Mouse (Mus musculus) urinary bladder, postnatal 10 days (tissue): ENCODE measurements around the gene Dgki.

ENCODE experiments used
- DNase-seq: peaks from one replicate; pipeline ENCODE4 v3.0.0; 2022; ENCODE audit warnings: low spot score

The Dgki gene

GRCm38 (mm10) chr6:37299562-37300390 is at the start of gene Dgki:
Gene Dgki (minus strand): TSS chr6:37300184.
- DNase-seq = no peak

- DNase-seq = no peak
Observed at GRCm38 (mm10) chr6:37347606-37348005, 47.6 kb upstream of the Dgki start.

DNA sequence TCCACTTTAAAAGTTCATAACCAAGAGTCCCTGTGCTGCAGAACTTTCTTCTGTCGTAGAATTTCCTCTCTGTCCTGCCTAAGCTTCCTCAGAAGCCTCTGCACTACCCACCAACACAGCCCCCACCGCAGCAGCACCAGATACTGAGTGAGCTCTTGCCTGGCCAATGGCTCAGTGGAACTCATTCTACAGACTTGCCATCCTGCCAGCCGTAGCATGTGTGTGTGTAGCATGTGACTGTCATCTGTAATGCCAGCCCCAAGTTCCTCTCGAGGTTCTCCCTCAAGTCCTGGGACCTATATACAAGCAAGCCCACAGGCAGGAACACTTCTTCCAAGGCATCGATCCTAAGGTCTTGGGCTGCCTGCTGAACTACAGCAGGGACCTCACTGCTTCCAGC is 38.1 kb upstream of the Dgki start:
- no peak for DNase-seq

- DNase-seq = no peak
Observed at GRCm38 (mm10) chr6:37336831-37337260, 36.9 kb upstream of the Dgki start.

DNA sequence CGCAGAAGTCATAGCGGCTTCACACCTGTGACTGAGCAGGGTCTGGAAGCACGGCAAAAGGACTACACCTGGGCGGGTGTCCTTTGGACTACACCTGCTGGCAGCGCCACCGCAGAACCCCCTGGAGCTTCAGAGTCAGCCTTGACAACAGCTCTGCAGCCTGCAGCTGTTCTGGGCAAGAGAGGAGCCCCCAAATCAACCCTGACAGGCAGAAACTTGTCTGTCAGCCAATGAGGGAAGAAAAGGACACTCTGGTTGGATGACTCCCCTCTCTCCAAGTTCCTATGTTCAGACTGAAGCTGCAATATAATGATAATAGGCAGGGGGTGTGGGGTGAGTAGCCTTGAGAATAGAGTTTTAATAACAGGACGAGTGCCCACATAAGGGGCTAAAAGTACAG is 36.4 kb upstream of the Dgki start:
- no peak for DNase-seq

- DNase-seq = no peak
Observed at GRCm38 (mm10) chr6:37332846-37333245, 32.9 kb upstream of the Dgki start.

- DNase-seq = no peak
Observed at GRCm38 (mm10) chr6:37329901-37330864, 30.2 kb upstream of the Dgki start.

- DNase-seq = no peak
Observed at GRCm38 (mm10) chr6:37329376-37329775, 29.4 kb upstream of the Dgki start.

DNA sequence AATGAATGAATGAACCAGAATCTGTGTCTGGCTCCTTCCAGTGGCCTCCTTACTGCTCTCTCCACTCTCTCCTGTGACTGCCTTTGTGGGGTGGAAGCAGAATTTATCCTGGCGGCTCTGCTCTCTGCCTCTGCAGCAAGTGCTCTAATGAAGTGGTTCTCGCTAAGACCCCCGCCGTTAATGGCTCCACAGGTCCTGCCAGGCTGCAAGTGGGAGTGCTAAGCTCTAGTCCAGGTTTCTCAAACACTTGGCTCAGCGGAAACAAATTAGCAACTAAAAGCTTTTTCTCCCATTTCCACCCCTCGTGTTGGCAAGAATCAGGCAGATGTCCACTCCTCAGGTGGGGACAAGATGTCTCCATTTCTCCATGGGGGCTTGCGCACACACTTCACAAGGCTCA is 28.7 kb upstream of the Dgki start:
- DNase-seq = no peak

DNA sequence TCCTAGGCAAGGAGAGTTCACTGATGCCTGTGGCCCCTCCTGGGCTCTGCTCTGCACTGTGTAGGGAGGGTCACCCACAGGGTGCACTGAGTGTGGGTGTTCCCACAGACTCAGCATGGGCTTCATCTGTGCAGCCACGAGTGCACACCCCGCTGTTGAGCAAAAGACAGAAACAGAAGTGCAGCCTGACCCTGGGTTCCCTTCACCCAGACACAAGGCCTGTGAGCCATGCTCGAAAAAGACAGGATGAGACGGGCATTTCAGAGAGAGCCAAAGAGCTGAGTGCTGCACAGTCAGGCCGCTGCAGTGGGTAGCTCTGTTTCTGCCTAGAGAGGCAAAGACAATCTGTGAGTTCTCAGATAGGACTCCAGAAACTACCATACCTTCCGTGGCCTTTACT is 27.5 kb upstream of the Dgki start:
- no peak for DNase-seq

DNA sequence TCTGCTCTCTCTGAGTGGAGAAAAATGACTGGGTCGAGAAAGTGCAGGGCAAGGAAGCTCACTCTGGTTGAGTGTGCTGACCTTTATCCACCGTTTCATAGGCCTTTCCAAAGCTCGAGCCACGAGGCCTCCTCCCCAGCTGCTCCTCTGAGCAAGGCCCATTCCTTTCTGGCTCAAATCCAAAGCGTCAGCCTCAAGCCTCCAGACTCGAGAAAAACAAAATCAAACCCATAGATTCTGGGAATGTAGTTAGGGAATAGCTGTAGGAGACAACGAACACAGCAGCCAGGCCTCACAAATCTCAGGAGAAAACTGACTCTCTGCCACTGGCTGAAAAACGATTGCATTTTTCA is 26.6 kb upstream of the Dgki start:
- no peak for DNase-seq

DNA sequence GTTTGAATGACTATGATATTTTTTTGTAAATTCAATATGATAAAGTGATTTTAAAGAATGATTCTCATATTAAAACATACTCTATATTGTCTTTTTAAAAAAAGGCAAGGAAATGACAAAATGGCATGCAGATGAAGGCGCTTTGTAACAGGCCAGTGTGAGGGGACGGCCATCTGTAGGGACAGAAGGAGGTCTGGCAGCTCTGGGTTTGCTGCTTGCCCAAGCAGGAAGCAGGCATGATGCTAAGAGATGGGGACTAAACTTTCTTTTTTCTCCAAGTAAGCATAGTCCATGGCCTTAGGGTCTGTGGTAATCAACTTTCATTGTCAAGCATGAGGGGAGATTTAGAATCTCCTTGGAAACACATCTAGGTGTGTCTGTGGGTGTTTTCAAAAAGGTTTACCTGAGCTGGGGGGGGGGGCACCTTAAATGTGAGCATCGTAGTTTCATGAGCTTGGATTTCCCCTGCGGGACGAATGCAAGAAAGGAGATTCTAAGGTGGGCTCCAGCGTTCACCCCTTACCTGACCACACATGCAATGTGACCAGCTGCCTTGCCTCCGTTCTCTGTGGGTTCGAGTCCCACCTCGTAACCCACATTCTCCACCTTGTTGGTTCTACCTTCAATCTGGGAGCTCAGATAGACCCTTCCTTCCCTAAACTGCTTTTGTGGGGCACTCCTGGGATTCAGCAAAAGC is 26.1 kb upstream of the Dgki start:
- DNase-seq = no peak

GRCm38 (mm10) chr6:37325076-37325475 is 25.1 kb upstream of the Dgki start:
- no peak for DNase-seq

DNA sequence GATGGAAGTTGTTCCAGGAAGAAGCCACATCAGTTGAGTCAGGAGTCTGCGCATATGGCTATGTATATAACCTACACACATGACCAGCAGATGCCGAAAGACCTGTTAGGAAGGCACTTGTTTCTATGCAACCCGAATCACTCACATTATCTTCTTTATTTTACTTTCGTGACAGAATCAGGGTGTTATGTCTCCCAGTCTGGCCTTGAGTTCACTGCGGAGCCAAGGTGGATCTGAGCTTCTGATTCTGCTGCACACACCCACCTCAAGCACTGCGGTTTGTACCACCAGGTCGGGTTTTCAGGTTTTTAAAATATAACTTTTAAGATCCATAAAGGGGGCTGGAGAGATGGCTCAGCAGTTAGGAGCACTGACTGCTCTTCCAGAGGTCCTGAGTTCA is 22.7 kb upstream of the Dgki start:
- DNase-seq = no peak

GRCm38 (mm10) chr6:37322088-37322487 is 22.1 kb upstream of the Dgki start:
- no peak for DNase-seq

GRCm38 (mm10) chr6:37317904-37318303 is 17.9 kb upstream of the Dgki start:
- no peak for DNase-seq

DNA sequence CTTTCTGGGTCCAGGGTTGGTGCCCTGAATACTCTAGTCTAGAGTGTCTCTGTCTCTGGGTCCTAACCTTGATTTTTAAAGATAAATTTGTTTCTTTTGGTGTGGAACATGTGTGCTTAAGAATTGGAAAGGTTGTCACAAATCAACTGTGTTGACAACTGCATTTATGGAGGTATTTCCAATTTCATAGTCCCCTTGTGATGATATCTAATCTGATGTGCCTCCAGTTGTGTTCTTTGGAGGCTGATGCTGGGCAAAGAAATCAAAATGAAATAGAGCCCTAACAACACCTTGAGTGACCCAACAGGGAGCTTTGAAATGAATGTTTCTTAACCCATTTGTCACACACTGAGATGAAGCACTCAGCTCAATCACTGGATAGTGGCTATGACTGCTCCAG is 15.5 kb upstream of the Dgki start:
- DNase-seq = no peak

DNA sequence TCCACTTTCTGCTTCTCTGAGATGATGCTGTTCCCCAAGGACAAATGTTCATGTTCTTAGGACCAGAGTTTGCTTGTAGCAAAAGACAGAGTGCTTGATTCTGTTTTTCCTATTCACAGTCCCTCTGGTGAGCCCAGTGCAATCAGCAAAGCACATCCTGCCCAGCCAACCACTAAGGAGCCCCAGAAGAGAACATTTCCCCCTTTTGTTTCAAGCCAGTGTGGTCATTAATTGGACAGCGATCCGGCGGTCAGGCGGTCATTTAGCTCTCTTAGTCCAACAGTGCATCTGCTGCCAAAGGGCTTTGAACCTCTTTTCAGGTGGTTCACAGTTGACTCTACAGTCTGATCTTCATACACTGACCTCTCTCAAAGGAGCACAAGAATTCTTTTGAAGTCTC is 10.6 kb upstream of the Dgki start:
- no peak for DNase-seq

- DNase-seq = no peak
Observed at GRCm38 (mm10) chr6:37306616-37307015, 6.6 kb upstream of the Dgki start.

GRCm38 (mm10) chr6:37300492-37300891 is 508 bp upstream of the Dgki start:
- DNase-seq = no peak

- DNase-seq = no peak
Observed at GRCm38 (mm10) chr6:37298982-37299381, 1.0 kb downstream of the Dgki start.

GRCm38 (mm10) chr6:37297744-37298482 is 2.1 kb downstream of the Dgki start:
- no peak for DNase-seq
